Mouse (Mus musculus) thymus, adult 2 months (tissue): Measurements from ENCODE around the gene Mfsd11. TPM values are rescaled to one million over a fixed set of nuclear protein-coding genes. Genes with fewer than 3 reads are reported as not detected.

Experiments
- DNase-seq: peaks from one replicate; pipeline ENCODE4 v3.0.0; 2021
- H3K27ac ChIP-seq: fragments of 200-500 bp; 2 replicates; pipeline ENCODE4 v1.5.1; 2012; ENCODE audit warnings: low read length, control low read depth; ENCODE audit not compliant: control insufficient read depth, insufficient read depth
- H3K27me3 ChIP-seq: fragments of 200-500 bp; 2 replicates; pipeline ENCODE4 v1.6.1; 2012; ENCODE audit warnings: mild to moderate bottlenecking, low read length, moderate library complexity, mixed read lengths; ENCODE audit not compliant: control insufficient read depth, insufficient read depth
- H3K36me3 ChIP-seq: fragments of 200-500 bp; 2 replicates; pipeline ENCODE4 v1.6.1; 2012; ENCODE audit warnings: mild to moderate bottlenecking, low read length, moderate library complexity; ENCODE audit not compliant: control insufficient read depth, insufficient read depth
- H3K4me1 ChIP-seq: fragments of 200-500 bp; replicated peaks from 2 replicates; pipeline ENCODE4 v1.6.1; 2012; ENCODE audit warnings: low read length; ENCODE audit not compliant: control insufficient read depth, insufficient read depth
- H3K4me3 ChIP-seq: fragments of 200-500 bp; 2 replicates; pipeline ENCODE4 v1.5.1; 2012; ENCODE audit warnings: mild to moderate bottlenecking, low read length, control low read depth, moderate library complexity; ENCODE audit not compliant: control insufficient read depth, insufficient read depth
- CTCF ChIP-seq: fragments of 200-500 bp; IDR thresholded peaks from 2 replicates; pipeline ENCODE4 v1.5.1; 2012; ENCODE audit warnings: mild to moderate bottlenecking, control low read depth, low read length, moderate library complexity, borderline replicate concordance; ENCODE audit not compliant: control insufficient read depth, poor library complexity, insufficient read depth; ENCODE audit errors: extremely low read depth
- POLR2A ChIP-seq: fragments of 200-500 bp; IDR thresholded peaks from 2 replicates; pipeline ENCODE4 v1.6.1; 2012; ENCODE audit warnings: mild to moderate bottlenecking, low read length, control low read depth, moderate library complexity; ENCODE audit not compliant: control insufficient read depth, poor library complexity, insufficient read depth; ENCODE audit errors: extremely low read depth
- WGBS: fragments of 180-500 bp; shearing (Covaris S2); methylation state at CpG from one replicate; pipeline ENCODE4 v1.1.7; 2018; 5-methylcytosine and 5-hydroxymethylcytosine counted together
- polyA plus RNA-seq: library from polyadenylated mRNA; depleted of rRNA; stranded (reverse); fragments of >200 nt; gene quantifications from 2 replicates; pipeline ENCODE4 v1.2.3, GENCODE M21; 2012

The Mfsd11 gene
- polyA plus RNA-seq, 1 experiment = 32.9 TPM

- no peaks in the 10 kb centered on the region for H3K27me3 ChIP-seq
- no peak for DNase-seq
- H3K27ac ChIP-seq = no peak overlapping the region
- no peak overlapping the region for H3K4me3 ChIP-seq
- 95% methylated on average over 7 of the region's 7 CpGs for WGBS
- peaks cover 54% of the 10 kb centered on the region for H3K36me3 ChIP-seq
- TF ChIP-seq POLR2A = no peak
- TF ChIP-seq CTCF = no peak
- H3K4me1 ChIP-seq = peaks cover 18% of the 10 kb centered on the region
These were observed 12.6 kb upstream of the Mfsd11 start for GRCm38 (mm10) chr11:116839601-116840000.

GRCm38 (mm10) chr11:116840748-116841147 lies 11.5 kb upstream of the Mfsd11 start:
- WGBS = 92% methylated on average over 4 of the region's 4 CpGs
- no peak overlapping the region for H3K27ac ChIP-seq
- peaks cover 50% of the 10 kb centered on the region for H3K36me3 ChIP-seq
- TF ChIP-seq CTCF = no peak
- TF ChIP-seq POLR2A = no peak
- no peak for DNase-seq
- no peak overlapping the region for H3K4me3 ChIP-seq
- no peaks in the 10 kb centered on the region for H3K27me3 ChIP-seq
- peaks cover 18% of the 10 kb centered on the region for H3K4me1 ChIP-seq

GRCm38 (mm10) chr11:116842531-116843260 lies 9.5 kb upstream of the Mfsd11 start:
- DNase-seq = peak; percentile 72
- under 1% methylated on average over 72 of the region's 73 CpGs for WGBS
- peak overlapping the region; percentile 54 for H3K4me3 ChIP-seq
- H3K27me3 ChIP-seq = no peaks in the 10 kb centered on the region
- H3K27ac ChIP-seq = peak overlapping the region; percentile 62
- peaks cover 32% of the 10 kb centered on the region for H3K36me3 ChIP-seq
- TF ChIP-seq POLR2A (no peak), CTCF (no peak)
- H3K4me1 ChIP-seq = peaks cover 18% of the 10 kb centered on the region

- Histone ChIP-seq H3K27me3 (no peaks in the 10 kb centered on the region), H3K4me3 (peak within 1 kb of the TSS; percentile 54), H3K36me3 (peaks cover 30% of the 10 kb centered on the region), H3K4me1 (peaks cover 18% of the 10 kb centered on the region), H3K27ac (peak within 1 kb of the TSS; percentile 62)
- peak; percentile 95 for DNase-seq
- peak; percentile 75 for TF ChIP-seq POLR2A
- TF ChIP-seq CTCF = peak; percentile 66; the same call in 1 of the 2 replicates
- WGBS = under 1% methylated on average over 72 of the region's 72 CpGs
These were observed 8.7 kb upstream of the Mfsd11 start, which contains the start of the genes Mettl23 and Jmjd6 for GRCm38 (mm10) chr11:116843261-116844233. TSS of gene Mettl23 (plus strand) at chr11:116843278. TSS of gene Jmjd6 (minus strand) at chr11:116843449.

- WGBS = 80% methylated on average over 4 of the region's 4 CpGs
These were observed 5.6 kb upstream of the Mfsd11 start for GRCm38 (mm10) chr11:116846593-116847181.

More at GRCm38 (mm10) chr11:116846593-116847181, 5.6 kb upstream of the Mfsd11 start:
- Histone ChIP-seq H3K4me1 (peaks cover 10% of the 10 kb centered on the region; the same call in 1 of the 2 replicates), H3K4me3 (no peak overlapping the region), H3K27ac (no peak overlapping the region), H3K36me3 (peaks cover 31% of the 10 kb centered on the region), H3K27me3 (no peaks in the 10 kb centered on the region)
- TF ChIP-seq CTCF (no peak), POLR2A (no peak)
- no peak for DNase-seq
